Mouse (Mus musculus): ENCODE results near the gene B230118H07Rik. TPM values are rescaled to one million over a fixed set of nuclear protein-coding genes. Genes with fewer than 3 reads are reported as not detected.

Gene B230118H07Rik
- polyA plus RNA-seq, 1 experiment, result 164 TPM

DNA sequence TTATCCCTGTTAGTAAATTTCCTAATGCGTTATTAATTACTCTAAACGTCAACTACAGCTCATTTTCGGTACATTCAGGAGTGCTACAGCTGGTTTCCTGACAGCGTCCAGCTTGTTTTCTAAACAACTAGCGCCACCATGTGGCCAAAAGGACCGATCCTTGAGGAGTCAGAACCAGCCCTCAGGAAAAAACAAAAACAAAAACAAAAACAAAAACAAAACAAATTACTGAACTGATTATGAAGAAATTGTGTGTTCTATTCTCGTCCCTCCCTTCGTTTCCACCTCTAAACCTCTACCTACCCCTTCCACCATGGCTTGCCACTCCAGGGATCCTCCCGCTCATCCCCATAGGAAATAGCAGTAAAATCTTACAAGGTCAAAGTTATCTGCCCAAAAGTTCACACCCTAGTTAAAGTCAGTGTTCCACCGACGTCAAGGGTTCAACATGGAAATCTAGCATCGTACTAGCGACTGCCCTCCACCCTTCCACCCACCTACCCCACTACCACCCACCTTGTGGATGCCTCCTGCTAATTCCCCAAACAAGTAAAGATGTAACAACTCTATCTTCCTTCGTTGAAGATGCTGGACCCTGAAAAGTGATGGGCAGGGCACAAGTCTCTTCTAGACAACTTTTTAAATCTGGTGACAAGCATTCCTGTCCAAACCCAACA is 3.7 kb upstream of the B230118H07Rik start:
- Histone ChIP-seq H3K27ac (replicated peaks; ENCODE audit: low read depth, low read length) (no peak overlapping the region), H3K4me1 (ENCODE audit: control insufficient read depth, insufficient read depth, insufficient read length, low read length) (no peaks in the 10 kb centered on the region), H3K4me3 (ENCODE audit: insufficient read depth, low read depth, low read length) (peak overlapping the region; percentile 35; the same call in 1 of the 2 replicates)

DNA sequence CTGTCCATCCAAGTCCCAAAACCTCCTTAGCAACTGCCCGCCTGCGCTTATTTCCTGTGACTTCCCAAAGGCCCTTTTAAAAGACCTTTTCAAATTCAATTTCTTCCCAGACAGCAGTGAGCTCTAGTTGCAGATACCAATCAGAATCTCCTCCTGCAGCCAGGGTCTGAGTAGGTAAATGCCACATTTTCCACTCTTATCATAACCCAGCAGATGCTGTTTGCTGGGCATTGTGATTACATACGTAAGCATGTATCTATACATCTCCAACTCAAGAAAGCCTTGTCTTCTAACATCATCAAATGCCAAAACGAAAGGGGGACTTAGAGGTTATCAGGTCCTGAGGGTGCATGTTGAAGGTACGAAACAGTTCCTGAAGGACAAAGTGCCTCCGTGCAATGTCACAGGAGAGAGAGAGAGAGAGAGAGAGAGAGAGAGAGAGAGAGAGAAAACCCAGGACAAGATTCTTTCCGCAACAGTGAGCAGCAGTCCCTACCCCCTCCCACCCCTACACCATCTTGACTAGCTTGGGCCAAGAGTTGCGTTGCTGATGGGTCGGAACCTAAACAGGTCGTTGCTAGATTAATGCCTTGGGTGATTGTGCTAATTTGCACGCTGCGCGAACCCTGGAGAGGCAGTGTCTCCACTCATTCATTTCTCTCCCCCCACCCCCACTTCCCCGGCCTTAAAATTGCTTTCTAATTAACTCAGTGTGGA is 3.0 kb upstream of the B230118H07Rik start:
- Histone ChIP-seq H3K4me1 (ENCODE audit: control insufficient read depth, insufficient read depth, insufficient read length, low read length) (no peaks in the 10 kb centered on the region), H3K4me3 (ENCODE audit: insufficient read depth, low read depth, low read length) (peak overlapping the region; percentile 35; the same call in 1 of the 2 replicates)

DNA sequence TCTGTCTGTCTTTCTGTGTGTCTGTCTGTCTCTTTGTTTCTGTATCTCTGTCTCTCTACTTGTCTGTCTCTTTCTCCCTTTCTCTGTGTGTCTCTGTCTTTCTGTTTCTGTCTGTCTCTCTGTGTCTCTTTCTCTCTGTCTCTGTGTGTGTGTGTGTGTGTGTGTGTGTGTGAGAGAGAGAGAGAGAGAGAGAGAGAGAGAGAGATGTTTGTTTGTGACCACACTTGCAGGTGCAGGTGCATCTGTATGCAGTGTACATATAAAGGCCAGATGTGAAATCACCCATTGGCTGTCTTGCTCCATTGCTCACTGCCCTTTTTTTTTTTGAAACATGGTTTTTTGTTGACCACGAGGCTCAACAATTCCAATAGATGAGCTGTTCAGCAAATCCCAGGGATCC is 1.1 kb upstream of the B230118H07Rik start:
- Histone ChIP-seq H3K4me1 (ENCODE audit: control insufficient read depth, insufficient read depth, insufficient read length, low read length) (no peaks in the 10 kb centered on the region), H3K4me3 (ENCODE audit: insufficient read depth, low read depth, low read length) (no peak overlapping the region), H3K27ac (replicated peaks; ENCODE audit: low read depth, low read length) (no peak overlapping the region)

More for the DNA sequence above, 3.0 kb upstream of the B230118H07Rik start:
- H3K27ac ChIP-seq (replicated peaks; ENCODE audit: low read depth, low read length), result no peak overlapping the region

DNA sequence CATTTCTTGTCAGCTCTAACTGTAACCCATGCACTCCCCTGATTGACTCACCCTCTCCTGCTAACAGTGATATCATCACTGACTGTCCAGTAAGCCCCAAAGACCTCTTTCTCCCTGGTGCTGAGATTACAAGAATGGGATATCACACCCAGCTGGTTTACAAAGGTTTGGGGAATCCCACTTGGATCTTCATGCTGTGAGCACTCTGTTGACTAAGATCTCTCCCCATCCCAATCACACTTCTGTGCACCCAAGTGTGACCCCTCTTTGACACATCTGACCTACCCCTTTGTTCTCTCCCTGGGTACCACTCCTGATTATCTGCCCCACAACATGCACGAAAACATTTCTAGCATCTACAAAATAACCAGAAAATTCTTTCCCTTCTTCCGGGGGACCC is 971 bp downstream of the B230118H07Rik start:
- H3K4me3 ChIP-seq (ENCODE audit: insufficient read depth, low read depth, low read length), result no peak overlapping the region
- H3K27ac ChIP-seq (replicated peaks; ENCODE audit: low read depth, low read length), result no peak overlapping the region

DNA sequence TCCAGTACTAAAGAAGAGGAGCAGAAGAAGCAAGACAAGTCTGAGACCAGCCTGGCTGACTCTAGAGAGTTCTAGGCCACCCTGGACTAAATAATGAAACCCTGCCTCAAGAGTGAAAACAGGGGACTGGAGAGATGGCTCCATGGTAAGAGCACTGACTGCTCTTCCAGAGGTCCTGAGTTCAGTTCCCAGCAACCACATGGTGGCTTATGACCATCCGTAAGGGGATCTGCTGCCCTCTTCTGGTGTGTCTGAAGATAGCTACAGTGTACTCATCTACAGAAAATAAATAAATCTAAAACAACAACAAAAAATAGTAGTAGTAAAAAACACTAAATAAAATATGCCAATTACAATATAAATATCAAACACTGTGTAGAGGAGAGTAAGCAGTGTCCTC is 3.5 kb downstream of the B230118H07Rik start:
- no peak overlapping the region for H3K4me3 ChIP-seq (ENCODE audit: insufficient read depth, low read depth, low read length)
- no peak overlapping the region for H3K27ac ChIP-seq (replicated peaks; ENCODE audit: low read depth, low read length)
- no peaks in the 10 kb centered on the region for H3K4me1 ChIP-seq (ENCODE audit: control insufficient read depth, insufficient read depth, insufficient read length, low read length)

More for the DNA sequence above, 971 bp downstream of the B230118H07Rik start:
- no peaks in the 10 kb centered on the region for H3K4me1 ChIP-seq (ENCODE audit: control insufficient read depth, insufficient read depth, insufficient read length, low read length)

DNA sequence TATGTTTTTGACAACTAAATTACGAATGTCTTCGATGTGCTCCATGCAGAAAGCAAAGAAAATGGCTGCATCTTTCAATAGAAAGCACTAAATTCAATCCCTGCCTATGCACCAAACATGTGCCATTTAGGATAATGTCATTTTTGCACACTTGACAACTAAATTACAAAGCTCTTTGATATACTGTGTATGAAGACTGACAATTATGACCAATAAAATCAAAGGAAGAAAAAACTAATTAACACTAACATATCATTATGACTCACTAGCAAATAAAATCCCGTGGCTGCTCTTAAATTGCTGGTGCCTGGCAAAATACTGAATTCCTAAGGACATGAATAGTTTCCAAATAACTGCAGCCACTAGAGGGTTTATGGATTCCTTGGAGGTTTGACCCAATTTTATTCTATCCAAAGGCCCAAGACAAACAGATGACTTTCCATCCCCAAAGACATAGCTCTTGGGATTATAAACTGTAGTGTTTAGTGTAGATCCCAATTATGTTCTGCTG is 9.4 kb downstream of the B230118H07Rik start:
- Histone ChIP-seq H3K4me1 (ENCODE audit: control insufficient read depth, insufficient read depth, insufficient read length, low read length) (peaks cover 2% of the 10 kb centered on the region; the same call in 1 of the 2 replicates), H3K27ac (replicated peaks; ENCODE audit: low read depth, low read length) (no peak overlapping the region), H3K4me3 (ENCODE audit: insufficient read depth, low read depth, low read length) (no peak overlapping the region)

DNA sequence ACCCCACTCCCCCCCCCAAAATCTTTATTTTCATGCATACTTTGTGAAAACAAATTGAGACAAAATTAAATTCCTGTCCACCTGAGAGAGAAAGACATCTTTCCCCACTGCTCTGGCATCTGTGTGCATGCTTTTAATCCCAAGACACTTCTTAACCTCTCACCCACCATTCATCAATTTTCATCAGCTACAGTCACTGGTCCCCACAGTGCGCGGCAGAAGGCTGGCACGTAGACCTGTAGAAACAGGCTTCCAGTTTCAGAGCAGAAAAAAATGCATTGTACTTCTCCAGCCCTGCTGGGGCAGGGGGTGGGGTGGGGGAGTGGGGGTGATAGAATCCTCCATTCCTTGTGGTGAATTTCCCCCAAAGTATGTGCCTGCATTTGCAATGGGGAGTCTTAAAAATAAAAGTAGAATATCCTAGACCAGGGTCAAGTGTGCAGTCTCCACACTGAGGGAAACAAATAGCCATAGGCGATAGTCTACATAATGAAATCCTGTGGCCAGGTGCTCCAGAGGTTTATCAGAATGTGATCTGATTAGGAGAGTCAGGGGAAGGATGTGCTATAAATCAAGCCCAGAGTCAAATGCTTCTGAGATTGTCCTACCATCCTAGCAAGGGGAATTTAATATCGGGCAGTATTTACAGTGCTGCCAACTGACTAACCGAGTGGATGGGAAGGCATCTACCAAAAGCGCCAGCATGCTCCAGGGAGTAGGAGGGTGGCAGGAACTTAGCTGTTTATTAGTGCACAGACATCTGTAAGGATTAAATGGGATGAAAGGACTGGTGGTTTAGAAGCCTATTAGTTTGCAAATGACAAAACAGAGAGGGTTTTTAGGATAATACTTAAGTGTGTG is 10.1 kb downstream of the B230118H07Rik start:
- Histone ChIP-seq H3K4me1 (ENCODE audit: control insufficient read depth, insufficient read depth, insufficient read length, low read length) (peaks cover 2% of the 10 kb centered on the region; the same call in 1 of the 2 replicates), H3K27ac (replicated peaks; ENCODE audit: low read depth, low read length) (no peak overlapping the region), H3K4me3 (ENCODE audit: insufficient read depth, low read depth, low read length) (no peak overlapping the region)

DNA sequence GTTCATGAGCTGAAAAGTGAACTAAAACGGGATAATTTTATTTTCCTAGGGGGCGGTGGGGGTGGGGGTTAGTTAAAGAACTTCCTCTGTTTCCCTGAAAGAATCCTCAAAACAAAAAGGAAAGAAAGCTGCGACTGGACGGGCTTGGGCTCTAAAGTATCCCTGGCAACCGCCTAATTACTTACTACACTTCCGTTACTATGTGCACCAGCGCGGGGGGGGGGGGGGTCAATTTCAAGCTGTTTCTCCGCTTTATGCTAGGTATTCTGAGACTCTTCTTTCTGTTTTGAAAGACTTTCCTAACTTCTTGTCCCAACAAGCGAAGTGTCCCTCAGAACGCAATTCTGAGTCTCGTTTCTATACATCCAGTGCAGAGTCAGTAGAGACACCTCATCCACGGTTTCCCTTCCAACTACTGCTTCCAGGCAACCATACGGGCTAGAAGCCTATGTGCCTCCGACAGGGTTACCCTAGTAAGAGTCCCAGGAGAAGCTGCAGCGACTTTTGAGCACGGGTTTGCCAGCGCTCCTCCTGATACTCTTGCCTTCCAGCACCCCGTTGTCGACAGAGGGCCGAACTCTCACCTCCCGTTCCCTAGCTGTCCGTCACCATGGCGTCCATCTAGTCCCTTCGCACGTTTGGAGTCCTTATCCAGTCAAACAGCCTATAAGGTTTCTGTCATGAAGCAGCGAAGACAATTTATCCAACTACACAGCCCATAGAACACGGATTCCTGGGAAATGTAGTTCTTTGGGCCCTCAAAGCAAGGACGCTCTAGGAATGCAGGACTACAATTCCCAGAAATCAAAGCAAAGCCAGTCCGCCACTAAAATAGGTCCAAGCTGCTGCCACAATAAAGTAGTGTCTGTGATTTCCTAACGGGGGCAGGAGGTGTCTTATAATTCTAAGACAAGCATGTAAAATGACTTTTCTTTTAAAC is 20.8 kb downstream of the B230118H07Rik start:
- H3K4me1 ChIP-seq (ENCODE audit: control insufficient read depth, insufficient read depth, insufficient read length, low read length), result no peaks in the 10 kb centered on the region
- peak overlapping the region; percentile 93 for H3K4me3 ChIP-seq (ENCODE audit: insufficient read depth, low read depth, low read length)
- peak overlapping the region; percentile 69 for H3K27ac ChIP-seq (replicated peaks; ENCODE audit: low read depth, low read length)

DNA sequence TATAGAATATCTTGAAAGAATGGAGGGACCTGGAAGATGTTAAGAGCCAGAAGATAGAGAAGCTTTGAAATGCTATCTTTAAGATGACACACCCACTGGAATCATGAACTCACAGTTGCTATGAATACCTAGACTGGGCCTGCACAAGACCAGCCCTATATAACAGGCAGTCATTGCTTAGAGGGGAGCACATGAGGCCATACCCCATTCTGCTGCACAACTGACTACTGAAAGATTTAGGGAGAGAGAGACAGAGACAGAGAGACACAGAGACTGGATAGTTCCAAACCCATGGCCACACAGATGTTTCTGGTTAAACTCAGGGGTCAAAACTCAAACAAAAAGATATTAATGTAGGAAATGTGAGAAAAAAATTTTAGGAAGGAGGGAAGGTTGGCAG is 22.1 kb downstream of the B230118H07Rik start:
- Histone ChIP-seq H3K4me3 (ENCODE audit: insufficient read depth, low read depth, low read length) (no peak overlapping the region), H3K27ac (replicated peaks; ENCODE audit: low read depth, low read length) (no peak overlapping the region), H3K4me1 (ENCODE audit: control insufficient read depth, insufficient read depth, insufficient read length, low read length) (no peaks in the 10 kb centered on the region)

DNA sequence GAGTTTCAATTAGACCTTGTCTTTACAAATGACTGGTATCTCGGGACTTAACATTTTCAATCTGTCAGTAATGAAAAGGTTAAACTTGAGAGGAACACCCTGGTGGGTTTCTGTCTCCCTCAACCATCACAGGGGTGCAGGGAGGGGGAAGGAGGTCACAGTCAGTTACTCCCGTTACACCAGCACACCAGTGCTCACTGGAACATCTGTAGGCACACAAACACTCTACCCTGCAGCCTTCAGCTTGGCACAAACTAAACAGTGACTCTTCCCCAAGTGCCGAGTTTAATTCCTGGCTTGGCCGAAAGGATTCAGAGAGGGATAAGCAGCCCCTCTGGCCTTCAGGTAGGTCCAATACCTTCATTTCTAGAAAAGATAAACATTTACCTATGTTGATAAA is 24.8 kb downstream of the B230118H07Rik start, which contains the start of gene Rag2:
TSS of gene Rag2 (plus strand) at position 193 of the 400 bp plus-strand sequence.
- peaks cover 3% of the 10 kb centered on the region for H3K4me1 ChIP-seq (ENCODE audit: control insufficient read depth, insufficient read depth, insufficient read length, low read length)
- no peak within 1 kb of the TSS for H3K27ac ChIP-seq (replicated peaks; ENCODE audit: low read depth, low read length)
- no peak within 1 kb of the TSS for H3K4me3 ChIP-seq (ENCODE audit: insufficient read depth, low read depth, low read length)

DNA sequence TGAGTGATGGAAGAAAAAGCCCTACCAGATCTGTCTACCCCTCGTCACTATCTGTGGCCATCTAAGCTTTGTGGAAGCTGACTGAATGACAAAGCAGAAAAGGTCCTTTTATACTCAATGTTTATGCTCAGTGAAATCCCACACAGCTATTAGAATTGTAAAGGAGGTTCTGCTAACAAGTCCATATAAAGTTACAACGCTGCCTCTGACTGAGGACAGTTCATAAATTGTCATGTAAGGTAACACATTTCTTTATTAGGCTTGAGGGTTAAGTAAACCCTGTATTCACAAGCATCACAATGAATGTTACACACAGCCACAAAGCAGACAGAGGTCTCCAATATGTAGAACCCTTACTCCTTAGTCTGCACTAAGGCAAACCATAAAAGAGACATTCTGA is 25.3 kb downstream of the B230118H07Rik start:
- H3K4me3 ChIP-seq (ENCODE audit: insufficient read depth, low read depth, low read length), result no peak overlapping the region
- H3K27ac ChIP-seq (replicated peaks; ENCODE audit: low read depth, low read length), result no peak overlapping the region
- peaks cover 3% of the 10 kb centered on the region for H3K4me1 ChIP-seq (ENCODE audit: control insufficient read depth, insufficient read depth, insufficient read length, low read length)

DNA sequence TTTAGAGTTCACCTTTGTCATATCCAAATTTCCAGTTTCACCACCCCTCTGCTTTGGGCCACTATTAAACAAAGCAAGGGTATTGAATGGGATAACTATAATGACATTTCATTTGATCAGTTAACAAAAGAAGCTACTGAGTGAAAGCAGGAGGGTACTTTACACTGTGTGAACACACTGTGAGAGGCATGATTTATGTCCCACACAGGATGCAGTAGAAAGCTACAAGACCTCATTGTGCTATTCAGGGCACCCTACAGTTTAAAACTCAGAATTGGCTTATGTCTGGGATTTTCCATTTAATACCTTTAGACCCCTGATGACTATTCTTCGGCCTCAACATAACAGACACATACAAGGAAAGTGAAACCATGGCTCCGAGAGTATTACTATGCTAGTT is 26.3 kb downstream of the B230118H07Rik start:
- H3K4me1 ChIP-seq (ENCODE audit: control insufficient read depth, insufficient read depth, insufficient read length, low read length), result peaks cover 3% of the 10 kb centered on the region
- H3K4me3 ChIP-seq (ENCODE audit: insufficient read depth, low read depth, low read length), result no peak overlapping the region
- no peak overlapping the region for H3K27ac ChIP-seq (replicated peaks; ENCODE audit: low read depth, low read length)

DNA sequence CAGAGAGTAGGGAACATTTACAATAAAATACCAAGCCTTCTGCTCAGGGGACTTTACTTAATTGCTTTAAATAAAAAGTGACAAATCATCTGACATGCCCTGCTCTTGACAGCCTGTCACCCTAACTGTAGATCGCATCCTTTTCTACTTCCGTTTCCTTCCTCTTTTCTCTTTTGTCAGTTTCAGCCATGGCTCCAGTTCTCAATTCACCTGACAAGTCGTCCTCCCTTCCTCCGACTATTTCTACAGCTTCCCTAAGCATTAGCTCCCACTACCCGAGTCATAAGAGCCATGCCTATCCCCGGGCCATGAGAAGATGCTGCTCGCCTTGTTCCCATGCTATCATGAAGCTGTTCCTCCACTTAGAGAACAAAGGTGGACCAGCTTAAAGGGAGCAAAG is 27.7 kb downstream of the B230118H07Rik start:
- Histone ChIP-seq H3K27ac (replicated peaks; ENCODE audit: low read depth, low read length) (no peak overlapping the region), H3K4me1 (ENCODE audit: control insufficient read depth, insufficient read depth, insufficient read length, low read length) (peaks cover 3% of the 10 kb centered on the region), H3K4me3 (ENCODE audit: insufficient read depth, low read depth, low read length) (no peak overlapping the region)

DNA sequence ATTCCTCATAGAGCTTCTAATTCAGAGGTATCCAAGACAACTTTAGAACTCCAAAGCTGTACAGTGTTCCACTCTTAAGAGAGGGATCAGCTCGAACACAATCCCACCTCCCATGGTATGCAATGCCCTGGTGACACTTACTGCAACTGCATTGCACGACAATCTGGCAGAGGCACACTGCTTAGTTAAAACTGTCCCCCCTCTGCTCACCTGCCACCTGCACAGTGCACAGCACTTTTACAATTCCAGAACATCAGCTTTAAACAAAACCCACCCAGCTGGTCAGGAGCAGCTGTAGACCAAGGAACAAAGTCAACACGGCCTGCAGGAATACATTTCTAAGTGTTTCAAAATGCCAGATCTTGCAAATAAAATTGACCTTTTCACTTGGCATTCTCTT is 28.4 kb downstream of the B230118H07Rik start:
- Histone ChIP-seq H3K27ac (replicated peaks; ENCODE audit: low read depth, low read length) (no peak overlapping the region), H3K4me3 (ENCODE audit: insufficient read depth, low read depth, low read length) (no peak overlapping the region), H3K4me1 (ENCODE audit: control insufficient read depth, insufficient read depth, insufficient read length, low read length) (peaks cover 3% of the 10 kb centered on the region)

Data from brown adipose tissue, adult 24 weeks (tissue).